Mouse (Mus musculus) hindbrain, embryonic 11.5 days (tissue): ENCODE data around the gene Gja3. TPM values are rescaled to one million over a fixed set of nuclear protein-coding genes. Genes with fewer than 3 reads are reported as not detected.
"Not testable (repeated sequence)": the region's sequence is repeated elsewhere in the genome, so short reads cannot be mapped to it uniquely, and the experiment has no call there.

Source experiments
- ATAC-seq: fragments of 200-750 bp; cut with Nextera tagmentation; 2 replicates; pipeline ENCODE4 v1.8.0; 2017; ENCODE audit warnings: mild to moderate bottlenecking, moderate TSS enrichment, moderate library complexity; ENCODE audit not compliant: low FRiP score
- DNase-seq: peaks from one replicate; pipeline ENCODE4 v3.0.0-alpha.2; 2015; ENCODE audit warnings: low spot score
- H3K27ac ChIP-seq: fragments of 300-500 bp; sonication (generic); 2 replicates; pipeline ENCODE4 v1.5.1; 2014; ENCODE audit warnings: mild to moderate bottlenecking, low read depth, low read length
- H3K27me3 ChIP-seq: fragments of 300-500 bp; sonication (generic); 2 replicates; pipeline ENCODE4 v1.6.1; 2014; ENCODE audit warnings: mild to moderate bottlenecking, low read length, moderate library complexity, mixed read lengths; ENCODE audit not compliant: control insufficient read depth, insufficient read depth
- H3K36me3 ChIP-seq: fragments of 300-500 bp; sonication (generic); 2 replicates; pipeline ENCODE4 v1.6.1; 2014; ENCODE audit warnings: mild to moderate bottlenecking, low read length, moderate library complexity, mixed read lengths; ENCODE audit not compliant: control insufficient read depth, insufficient read depth
- H3K4me1 ChIP-seq: fragments of 300-500 bp; sonication (generic); replicated peaks from 2 replicates; pipeline ENCODE4 v1.6.1; 2014; ENCODE audit warnings: low read length, mixed read lengths; ENCODE audit not compliant: control insufficient read depth, insufficient read depth
- H3K4me2 ChIP-seq: fragments of 300-500 bp; sonication (generic); replicated peaks from 2 replicates; pipeline ENCODE4 v1.6.1; 2014; ENCODE audit warnings: mild to moderate bottlenecking, low read depth, low read length
- H3K4me3 ChIP-seq: fragments of 300-500 bp; sonication (generic); 2 replicates; pipeline ENCODE4 v1.5.1; 2014; ENCODE audit warnings: low read depth, low read length
- H3K9ac ChIP-seq: fragments of 300-500 bp; sonication (generic); 2 replicates; pipeline ENCODE4 v1.6.1; 2014; ENCODE audit warnings: low read depth, low read length
- H3K9me3 ChIP-seq: fragments of 300-500 bp; sonication (generic); 2 replicates; pipeline ENCODE4 v1.6.1; 2016; ENCODE audit warnings: low read length; ENCODE audit not compliant: control insufficient read depth
- WGBS: fragments of 180-500 bp; shearing (Covaris S2); extraction: QIAGEN DNeasy Blood & Tissue Kit; methylation state at CpG from one replicate; pipeline ENCODE4 v1.1.7; 2014; 5-methylcytosine and 5-hydroxymethylcytosine counted together
- polyA plus RNA-seq: library from polyadenylated mRNA; unstranded; fragments of >200 nt; fragmentation: Nextera tagmentation; extraction: Ambion mirVana; gene quantifications from 2 replicates; pipeline ENCODE4 v1.2.1, GENCODE M21; 2014

The Gja3 gene
- polyA plus RNA-seq, 1 experiment from 2014 or later = not detected

- Histone ChIP-seq H3K27me3 (no peaks in the 10 kb centered on the region), H3K27ac (no peak overlapping the region), H3K36me3 (no peaks in the 10 kb centered on the region), H3K9ac (no peak overlapping the region), H3K4me2 (no peak overlapping the region), H3K9me3 (no peaks in the 10 kb centered on the region), H3K4me1 (no peaks in the 10 kb centered on the region), H3K4me3 (no peak overlapping the region)
- DNase-seq (no peak), ATAC-seq (no peak)
- WGBS = 81% methylated on average over 4 of the region's 4 CpGs
Measured at GRCm38 (mm10) chr14:57095855-57096254, 38.0 kb upstream of the Gja3 start.

GRCm38 (mm10) chr14:57093029-57093428 is 35.1 kb upstream of the Gja3 start:
- WGBS = 5% methylated on average over 7 of the region's 8 CpGs
- Histone ChIP-seq H3K27me3 (no peaks in the 10 kb centered on the region), H3K4me2 (no peak overlapping the region), H3K9me3 (no peaks in the 10 kb centered on the region), H3K36me3 (no peaks in the 10 kb centered on the region), H3K4me3 (no peak overlapping the region), H3K9ac (no peak overlapping the region), H3K4me1 (no peaks in the 10 kb centered on the region), H3K27ac (no peak overlapping the region)
- DNase-seq = peak; percentile 60
- no peak for ATAC-seq

GRCm38 (mm10) chr14:57090001-57090400 is 32.1 kb upstream of the Gja3 start:
- H3K4me3 ChIP-seq = no peak overlapping the region
- H3K9ac ChIP-seq = no peak overlapping the region
- H3K36me3 ChIP-seq = no peaks in the 10 kb centered on the region
- H3K4me1 ChIP-seq = no peaks in the 10 kb centered on the region
- ATAC-seq (no peak), DNase-seq (no peak)
- H3K27ac ChIP-seq = no peak overlapping the region
- H3K4me2 ChIP-seq = no peak overlapping the region
- no peaks in the 10 kb centered on the region for H3K27me3 ChIP-seq
- no peaks in the 10 kb centered on the region for H3K9me3 ChIP-seq
- 63% methylated on average over 2 of the region's 2 CpGs for WGBS

GRCm38 (mm10) chr14:57089107-57089506 is 31.2 kb upstream of the Gja3 start:
- Histone ChIP-seq H3K4me2 (no peak overlapping the region), H3K9me3 (no peaks in the 10 kb centered on the region), H3K36me3 (no peaks in the 10 kb centered on the region), H3K9ac (no peak overlapping the region), H3K4me1 (no peaks in the 10 kb centered on the region), H3K27ac (no peak overlapping the region), H3K4me3 (no peak overlapping the region), H3K27me3 (no peaks in the 10 kb centered on the region)
- DNase-seq = no peak
- ATAC-seq = no peak
- 88% methylated on average over 7 of the region's 7 CpGs for WGBS

GRCm38 (mm10) chr14:57084180-57084668 is 26.3 kb upstream of the Gja3 start:
- ATAC-seq (no peak), DNase-seq (no peak)
- H3K9me3 ChIP-seq = no peaks in the 10 kb centered on the region
- no peak overlapping the region for H3K4me3 ChIP-seq
- H3K36me3 ChIP-seq = no peaks in the 10 kb centered on the region
- H3K4me2 ChIP-seq = no peak overlapping the region
- H3K27me3 ChIP-seq = no peaks in the 10 kb centered on the region
- no peak overlapping the region for H3K27ac ChIP-seq
- no peaks in the 10 kb centered on the region for H3K4me1 ChIP-seq
- 70% methylated on average over 11 of the region's 11 CpGs for WGBS
- no peak overlapping the region for H3K9ac ChIP-seq

GRCm38 (mm10) chr14:57082863-57083262 is 25.0 kb upstream of the Gja3 start:
- H3K9me3 ChIP-seq = no peaks in the 10 kb centered on the region
- 100% methylated on average over 1 of the region's 1 CpGs for WGBS
- no peak overlapping the region for H3K4me2 ChIP-seq
- no peaks in the 10 kb centered on the region for H3K27me3 ChIP-seq
- DNase-seq = no peak
- no peaks in the 10 kb centered on the region for H3K4me1 ChIP-seq
- H3K27ac ChIP-seq = no peak overlapping the region
- no peak overlapping the region for H3K9ac ChIP-seq
- H3K36me3 ChIP-seq = no peaks in the 10 kb centered on the region
- ATAC-seq = no peak
- H3K4me3 ChIP-seq = no peak overlapping the region

- WGBS = 80% methylated on average over 6 of the region's 6 CpGs
- Histone ChIP-seq H3K4me2 (no peak overlapping the region), H3K27me3 (no peaks in the 10 kb centered on the region), H3K4me3 (no peak overlapping the region), H3K27ac (no peak overlapping the region), H3K4me1 (no peaks in the 10 kb centered on the region), H3K36me3 (no peaks in the 10 kb centered on the region), H3K9me3 (no peaks in the 10 kb centered on the region), H3K9ac (no peak overlapping the region)
- DNase-seq (no peak), ATAC-seq (no peak)
Measured at GRCm38 (mm10) chr14:57075537-57075936, 17.6 kb upstream of the Gja3 start.

GRCm38 (mm10) chr14:57069906-57070305 is 12.0 kb upstream of the Gja3 start:
- not testable (repeated sequence) for H3K36me3 ChIP-seq, H3K9ac ChIP-seq, H3K4me3 ChIP-seq, H3K27ac ChIP-seq, ATAC-seq, H3K4me2 ChIP-seq, H3K27me3 ChIP-seq, H3K4me1 ChIP-seq, H3K9me3 ChIP-seq
- peak; percentile 64 for DNase-seq
- WGBS = 2% methylated on average over 2 of the region's 2 CpGs

- no peak overlapping the region for H3K9ac ChIP-seq
- no peaks in the 10 kb centered on the region for H3K27me3 ChIP-seq
- no peak overlapping the region for H3K4me2 ChIP-seq
- no peak overlapping the region for H3K4me3 ChIP-seq
- no peaks in the 10 kb centered on the region for H3K36me3 ChIP-seq
- DNase-seq (no peak), ATAC-seq (no peak)
- H3K9me3 ChIP-seq = no peaks in the 10 kb centered on the region
- no peak overlapping the region for H3K27ac ChIP-seq
- H3K4me1 ChIP-seq = no peaks in the 10 kb centered on the region
Measured at GRCm38 (mm10) chr14:57066053-57066452, 8.2 kb upstream of the Gja3 start.
